Mouse (Mus musculus): Measurements from ENCODE around the gene Farsb. TPM values are rescaled to one million over a fixed set of nuclear protein-coding genes. Genes with fewer than 3 reads are reported as not detected.

Farsb gene
- total RNA-seq (2012; rRNA removed), result 114 and 128 TPM in 2 replicates
- total RNA-seq (2014; rRNA removed), result 205 and 224 TPM in 2 replicates
- polyA plus RNA-seq (2012; ENCODE audit: insufficient read length, low read depth), result 166 and 180 TPM in 2 replicates

- H3K4me3 ChIP-seq (replicated peaks in 1 of 3; ENCODE audit: low read depth in 2 of 3, low read length in 2 of 3, poor library complexity in 1 of 3), result peak within 1 kb of the TSS; percentile 93 to 98 (median 97)
- peaks cover 44% of the 10 kb centered on the region for H3K79me2 ChIP-seq (replicated peaks; ENCODE audit: control insufficient read depth, extremely low read depth, insufficient read depth, poor library complexity, severe bottlenecking)
- peak; percentile 96 for DNase-seq (ENCODE audit: extremely low read depth)
- dilution Hi-C loops (cut with MboI; ENCODE audit: extremely low pct_ligation_motif_present, extremely low pct_unique_long_range_greater_than_20kb, low sequenced_read_pairs) (no loop called here), in situ Hi-C loops (cut with MboI; ENCODE audit: low pct_ligation_motif_present, low pct_unique_long_range_greater_than_20kb, low sequenced_read_pairs) (no loop called here)
- peak within 1 kb of the TSS; percentile 74 for H3K27ac ChIP-seq (ENCODE audit: insufficient read depth, low read depth)
- no peaks in the 10 kb centered on the region for H3K27me3 ChIP-seq (replicated peaks)
- peaks cover 11 to 50% of the 10 kb centered on the region in 2 experiments; a peak in 3 of 4 replicates for H3K4me1 ChIP-seq (ENCODE audit: control insufficient read depth in 1 of 2, insufficient read depth in 2 of 2)
- peak within 1 kb of the TSS; percentile 98 for H3K9ac ChIP-seq (ENCODE audit: insufficient read depth, low read depth)
- no peak for TF ChIP-seq RCOR1 (conservative IDR thresholded peaks at IDR 0.05; ENCODE audit: low read depth, low read length)
- TF ChIP-seq CTCF (conservative IDR thresholded peaks at IDR 0.05 in 1 of 2, IDR thresholded peaks at IDR 0.05 in 1 of 2; ENCODE audit: low read depth in 2 of 2, low read length in 2 of 2), result peak in 1 of 2 experiments; percentile 14; a peak in 1 of 4 replicates
- TF ChIP-seq ZKSCAN1 (IDR thresholded peaks at IDR 0.05; ENCODE audit: borderline replicate concordance, low read depth, low read length), result no peak
- peak; percentile 39 for TF ChIP-seq TCF12 (IDR thresholded peaks at IDR 0.05; ENCODE audit: low read depth, low read length)
- peak; percentile 93 for TF ChIP-seq HCFC1 (IDR thresholded peaks at IDR 0.05; ENCODE audit: low read depth, low read length)
- TF ChIP-seq USF1 (IDR thresholded peaks at IDR 0.05; ENCODE audit: low read depth, low read length), result no peak
- TF ChIP-seq TBP (conservative IDR thresholded peaks at IDR 0.05; ENCODE audit: low read depth, low read length), result peak; percentile 91
- no peak for TF ChIP-seq MYC (IDR thresholded peaks at IDR 0.05; ENCODE audit: low read depth, low read length)
- peak; percentile 100 for TF ChIP-seq MAX (IDR thresholded peaks at IDR 0.05; ENCODE audit: low read length)
- TF ChIP-seq KAT2A (IDR thresholded peaks at IDR 0.05; ENCODE audit: insufficient replicate concordance, low read length), result peak; percentile 78; the same call in 1 of the 2 replicates
- TF ChIP-seq MXI1 (IDR thresholded peaks at IDR 0.05; ENCODE audit: low read depth, low read length), result peak; percentile 97
- no peak for TF ChIP-seq CHD2 (IDR thresholded peaks at IDR 0.05; ENCODE audit: low read length)
- TF ChIP-seq NRF1 (IDR thresholded peaks at IDR 0.05; ENCODE audit: low read depth, low read length), result peak; percentile 94
- TF ChIP-seq SMC3 (IDR thresholded peaks at IDR 0.05; ENCODE audit: low read depth, low read length), result no peak
- TF ChIP-seq MEF2A (IDR thresholded peaks at IDR 0.05; ENCODE audit: borderline replicate concordance, low read depth, low read length), result peak; percentile 12; the same call in 1 of the 2 replicates
- no peak for TF ChIP-seq UBTF (IDR thresholded peaks at IDR 0.05; ENCODE audit: low read depth, low read length)
- peak; percentile 74 for TF ChIP-seq BHLHE40 (IDR thresholded peaks at IDR 0.05; ENCODE audit: low read depth, low read length)
- peak; percentile 16; the same call in 1 of the 2 replicates for TF ChIP-seq IRF4 (IDR thresholded peaks at IDR 0.05; ENCODE audit: low read depth, low read length)
- no peak; the same call in 1 of the 2 replicates for TF ChIP-seq EP300 (IDR thresholded peaks at IDR 0.05; ENCODE audit: low read length)
- peak; percentile 31; the same call in 1 of the 2 replicates for TF ChIP-seq ETS1 (conservative IDR thresholded peaks at IDR 0.05; ENCODE audit: low read depth, low read length)
- peak; percentile 85 for TF ChIP-seq NELFE (IDR thresholded peaks at IDR 0.05; ENCODE audit: low read depth, low read length)
- TF ChIP-seq JUND (conservative IDR thresholded peaks at IDR 0.05; ENCODE audit: low read depth, low read length), result no peak
- peak; percentile 72 for TF ChIP-seq POLR2A (IDR thresholded peaks at IDR 0.05; ENCODE audit: low read depth, low read length)
- TF ChIP-seq POLR2AphosphoS2 (IDR thresholded peaks at IDR 0.05; ENCODE audit: low read depth, low read length), result peak; percentile 85; the same call in 1 of the 2 replicates
- TF ChIP-seq MAZ (IDR thresholded peaks at IDR 0.05; ENCODE audit: low read depth, low read length), result no peak
- TF ChIP-seq RAD21 (IDR thresholded peaks at IDR 0.05; ENCODE audit: low read depth, low read length), result no peak
- TF ChIP-seq GABPA (IDR thresholded peaks at IDR 0.05; ENCODE audit: insufficient replicate concordance, low read depth, low read length), result no peak
- no peak for TF ChIP-seq PAX5 (IDR thresholded peaks at IDR 0.05; ENCODE audit: low read length)
- TF ChIP-seq ZNF384 (IDR thresholded peaks at IDR 0.05; ENCODE audit: low read depth, low read length), result peak; percentile 87
- no peak for TF ChIP-seq JUN (IDR thresholded peaks at IDR 0.05; ENCODE audit: insufficient read depth, low read depth, low read length)
- TF ChIP-seq ZMIZ1 (IDR thresholded peaks at IDR 0.05; ENCODE audit: low read depth, low read length), result no peak; the same call in 1 of the 2 replicates
- TF ChIP-seq MAFK (IDR thresholded peaks at IDR 0.05; ENCODE audit: insufficient replicate concordance, low read length), result no peak
- peak; percentile 81 for TF ChIP-seq SIN3A (IDR thresholded peaks at IDR 0.05; ENCODE audit: low read length)
- no peak for TF ChIP-seq CHD1 (IDR thresholded peaks at IDR 0.05; ENCODE audit: low read depth, low read length)
- TF ChIP-seq ZC3H11A (IDR thresholded peaks at IDR 0.05; ENCODE audit: low read depth, low read length), result no peak
- TF ChIP-seq ELF1 (IDR thresholded peaks at IDR 0.05; ENCODE audit: low read depth, low read length), result peak; percentile 80
- no peak for TF ChIP-seq USF2 (conservative IDR thresholded peaks at IDR 0.05; ENCODE audit: low read depth, low read length)
- TF ChIP-seq E2F4 (IDR thresholded peaks at IDR 0.05; ENCODE audit: insufficient replicate concordance, low read depth, low read length), result no peak
- H3K36me3 ChIP-seq (replicated peaks in 1 of 2; ENCODE audit: control insufficient read depth in 1 of 2, insufficient read depth in 1 of 2, low read length in 1 of 2), result peaks cover 4 to 20% of the 10 kb centered on the region in 2 experiments
- H3K9me3 ChIP-seq (replicated peaks; ENCODE audit: low read length), result no peaks in the 10 kb centered on the region
- peak within 1 kb of the TSS; percentile 97 for H3K4me2 ChIP-seq (ENCODE audit: insufficient read depth, low read depth, poor library complexity, severe bottlenecking)
Observed at GRCm38 (mm10) chr1:78488752-78489492, at the start of gene Farsb. Gene Farsb (minus strand): TSS chr1:78488897.
